In genomic region chr14:105232421-105232820, GRCm38 (mm10) we compare ENCODE assay signal across 8 mouse cellular contexts. TPM values are rescaled to one million over a fixed set of nuclear protein-coding genes. Genes with fewer than 3 reads are reported as not detected.
A peak's percentile ranks its signal among the peaks of the same experiment; 100 is the strongest.
DNase-seq lines count a peak whose midpoint lies in the region; ATAC-seq lines count a peak whose summit lies in the region.

No protein-coding gene starts in this region.

- intact Hi-C loops in gastrocnemius, postnatal 36 days (cut with DNase I): loop anchor here (2.0 kb wide), 1 partner anchor 62 kb away; no protein-coding TSS in a partner anchor

- ATAC-seq in common myeloid progenitor, adult 5-6 weeks (replicated peaks; ENCODE audit: low read depth, poor library complexity, severe bottlenecking): peak; percentile 98

- peak; percentile 5 for DNase-seq in gastrocnemius, adult 18-20 months (ENCODE audit: low spot score)
- no peak for DNase-seq in gastrocnemius, adult 8-10 months (ENCODE audit: low spot score in 2 of 2)
- peak; percentile 6 for DNase-seq in urinary bladder, postnatal 36 days (ENCODE audit: low spot score in 2 of 2)
- DNase-seq in urinary bladder, adult 2 months (ENCODE audit: low spot score): no peak
- DNase-seq in kidney, postnatal 14 days: peak; percentile 45
- peak; percentile 73 for DNase-seq in naive thymus-derived CD4-positive, alpha-beta T cell, adult 2 months (ENCODE audit: low read depth)
- no peak for DNase-seq in gastrocnemius, postnatal 36 days

RNA-seq across cellular contexts. Expression of gene Ndfip2, which starts 26.0 kb away (rescaled TPM):
- total RNA-seq in gastrocnemius, adult 18-20 months (2021): 10 to 100 TPM; 11.8 to 12.6 TPM
- total RNA-seq in gastrocnemius, adult 8-10 months (2022): 10 to 100 TPM; 10.4 to 13.7 (median 12.3) TPM
- 33.3 and 46.1 TPM in 2 replicates for polyA plus RNA-seq in urinary bladder, adult 2 months (2012; rRNA removed)
- 9.9 and 14.0 TPM in 2 replicates for total RNA-seq in common myeloid progenitor, adult 5-6 weeks (2017)
- 10 to 100 TPM; 12.8 to 12.9 TPM for total RNA-seq in gastrocnemius, postnatal 36 days (2021)

RNA-seq across cellular contexts. Expression of gene Rbm26, which starts 55.3 kb away (rescaled TPM):
- total RNA-seq in gastrocnemius, adult 18-20 months (2021): 10 to 100 TPM; 15.9 to 18.2 TPM
- total RNA-seq in gastrocnemius, adult 8-10 months (2022): 10 to 100 TPM; 15.7 to 18.0 (median 16.6) TPM
- 31.4 and 36.2 TPM in 2 replicates for polyA plus RNA-seq in urinary bladder, adult 2 months (2012; rRNA removed)
- 80.4 and 89.3 TPM in 2 replicates for total RNA-seq in common myeloid progenitor, adult 5-6 weeks (2017)
- 10 to 100 TPM; 15.1 to 16.9 TPM for total RNA-seq in gastrocnemius, postnatal 36 days (2021)

Comparison
In these comparisons a context has a peak if more than half of its experiments do, and no peak if none do; other contexts are left out.
1. DNase-seq: peak in gastrocnemius, adult 18-20 months (single experiment), urinary bladder, postnatal 36 days (2 of 2), kidney, postnatal 14 days (single experiment) and naive thymus-derived CD4-positive, alpha-beta T cell, adult 2 months (single experiment); none in gastrocnemius, adult 8-10 months (0 of 2), urinary bladder, adult 2 months (single experiment) and gastrocnemius, postnatal 36 days (0 of 2).